Mouse (Mus musculus): ENCODE measurements around the gene Olfr47.

GRCm38 (mm10) chr6:43266356-43266755 is 35.0 kb downstream of the Olfr47 start:
- TF ChIP-seq CTCF (IDR thresholded peaks at IDR 0.05; ENCODE audit: low read depth, low read length): no peak
- no peak for TF ChIP-seq TAL1 (conservative IDR thresholded peaks at IDR 0.05; ENCODE audit: low read depth, low read length)
- no peak for TF ChIP-seq GATA2 (IDR thresholded peaks at IDR 0.05; ENCODE audit: borderline replicate concordance, low read depth, low read length)
- no peak for TF ChIP-seq GATA1 (IDR thresholded peaks at IDR 0.05; ENCODE audit: borderline replicate concordance, low read length)
- TF ChIP-seq POLR2AphosphoS5 (IDR thresholded peaks at IDR 0.05; ENCODE audit: insufficient replicate concordance, low read depth, low read length): no peak

All from G1E (cell line).